Mouse (Mus musculus) limb, embryonic 12.5 days (tissue): ENCODE results near the gene Calml4. TPM values are rescaled to one million over a fixed set of nuclear protein-coding genes. Genes with fewer than 3 reads are reported as not detected.

Source experiments
- ATAC-seq: fragments of 200-750 bp; cut with Nextera tagmentation; 2 replicates; pipeline ENCODE4 v1.8.0; 2017; ENCODE audit warnings: low read depth, moderate TSS enrichment; ENCODE audit not compliant: insufficient number of reproducible peaks, insufficient read depth, low FRiP score, low TSS enrichment
- H3K27ac ChIP-seq: fragments of 300-500 bp; sonication (generic); 2 replicates; pipeline ENCODE4 v1.5.1; 2016; ENCODE audit warnings: mild to moderate bottlenecking, moderate library complexity
- H3K27me3 ChIP-seq: fragments of 300-500 bp; sonication (generic); 2 replicates; pipeline ENCODE4 v1.6.1; 2016; ENCODE audit warnings: mild to moderate bottlenecking, moderate library complexity
- H3K36me3 ChIP-seq: fragments of 300-500 bp; sonication (generic); 2 replicates; pipeline ENCODE4 v1.6.1; 2016; ENCODE audit warnings: mild to moderate bottlenecking, moderate library complexity
- H3K4me1 ChIP-seq: fragments of 300-500 bp; sonication (generic); replicated peaks from 2 replicates; pipeline ENCODE4 v1.6.1; 2016
- H3K4me2 ChIP-seq: fragments of 300-500 bp; sonication (generic); 2 replicates; pipeline ENCODE4 v1.6.1; 2016; ENCODE audit warnings: mild to moderate bottlenecking, moderate library complexity
- H3K4me3 ChIP-seq: fragments of 300-500 bp; sonication (generic); replicated peaks from 2 replicates; pipeline ENCODE4 v1.5.1; 2016; ENCODE audit warnings: mild to moderate bottlenecking
- H3K9ac ChIP-seq: fragments of 300-500 bp; sonication (generic); replicated peaks from 2 replicates; pipeline ENCODE4 v1.6.1; 2016; ENCODE audit warnings: mild to moderate bottlenecking, moderate library complexity
- H3K9me3 ChIP-seq: fragments of 300-500 bp; sonication (generic); 2 replicates; pipeline ENCODE4 v1.6.1; 2016; ENCODE audit warnings: mild to moderate bottlenecking, moderate library complexity
- WGBS: fragments of 180-500 bp; shearing (Covaris S2); methylation state at CpG from one replicate; pipeline ENCODE4 v1.1.7; 2016; 5-methylcytosine and 5-hydroxymethylcytosine counted together
- polyA plus RNA-seq: library from polyadenylated mRNA; unstranded; fragments of >200 nt; fragmentation: Nextera tagmentation; extraction: Ambion mirVana; gene quantifications from 2 replicates; pipeline ENCODE4 v1.2.1, GENCODE M21; 2016

Gene Calml4
- 3.8 and 4.1 TPM in 2 replicates for polyA plus RNA-seq

DNA sequence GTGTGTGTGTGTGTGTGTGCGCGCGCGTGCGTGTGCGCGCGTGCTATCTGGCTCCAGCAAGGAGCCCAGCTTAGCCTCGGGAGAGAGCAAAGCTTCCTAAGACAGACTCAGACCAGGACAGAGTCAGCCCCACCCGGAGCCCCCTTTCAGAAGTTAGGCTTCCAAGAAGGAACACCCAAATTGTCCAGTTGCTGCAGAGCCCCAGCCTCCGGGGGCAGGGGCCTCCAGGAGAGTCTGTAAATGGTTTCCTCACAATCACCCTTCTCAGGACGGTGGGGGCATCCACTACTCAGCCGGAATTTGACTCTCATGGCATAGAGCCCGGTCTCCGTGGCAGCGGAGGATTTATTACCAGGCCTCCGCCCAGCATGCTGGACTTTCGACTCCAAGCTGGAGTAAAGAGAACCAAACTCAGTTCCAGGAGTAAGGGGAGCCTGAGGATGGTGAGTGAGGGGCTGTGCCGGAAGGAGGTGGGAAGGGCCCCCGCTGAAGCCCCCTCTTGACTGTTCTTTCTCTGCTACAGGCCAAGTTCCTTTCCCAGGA is at the start of gene Calml4:
TSS of gene Calml4 (plus strand) at position 362 of the 543 bp plus-strand sequence.
- H3K4me1 ChIP-seq = peaks cover 55% of the 10 kb centered on the region
- ATAC-seq = 0 out of 2 replicates have a peak, but pooled peaks have one; percentile 67
- WGBS = 10% methylated on average over 18 of the region's 20 CpGs
- peak within 1 kb of the TSS; percentile 87 for H3K27ac ChIP-seq
- 0 out of 2 replicates have a peak within 1 kb of the TSS, but pooled peaks have one; percentile 18 for H3K9ac ChIP-seq
- H3K4me3 ChIP-seq = peak within 1 kb of the TSS; percentile 15; the same call in 1 of the 2 replicates
- no peaks in the 10 kb centered on the region for H3K27me3 ChIP-seq
- no peaks in the 10 kb centered on the region for H3K9me3 ChIP-seq
- H3K4me2 ChIP-seq = peak within 1 kb of the TSS; percentile 50
- no peaks in the 10 kb centered on the region for H3K36me3 ChIP-seq

DNA sequence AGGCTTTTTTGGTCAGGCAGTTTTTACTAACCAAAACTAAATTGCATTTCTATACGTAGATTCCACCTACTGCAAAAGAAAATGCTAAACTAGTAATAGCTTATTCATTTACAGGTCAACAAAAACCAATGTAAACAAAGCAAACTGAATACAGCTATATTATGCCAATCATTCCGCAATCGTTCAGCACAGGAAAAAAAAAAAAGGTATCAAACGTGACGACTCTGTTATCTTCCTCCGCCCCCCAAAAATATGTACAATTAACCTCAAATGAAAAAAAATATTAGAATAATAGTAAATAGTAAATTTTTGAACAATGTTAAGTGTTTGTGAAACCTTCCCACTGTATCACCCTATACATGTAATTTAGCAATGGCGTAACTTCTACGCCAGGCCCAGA is 47.8 kb upstream of the Calml4 start:
- Histone ChIP-seq H3K27me3 (no peaks in the 10 kb centered on the region), H3K4me2 (peak overlapping the region; percentile 98), H3K9ac (peak overlapping the region; percentile 91), H3K4me1 (peaks cover 23% of the 10 kb centered on the region), H3K36me3 (no peaks in the 10 kb centered on the region), H3K27ac (no peak overlapping the region), H3K4me3 (peak overlapping the region; percentile 100), H3K9me3 (no peaks in the 10 kb centered on the region)
- no peak for ATAC-seq
- WGBS = 15% methylated on average over 8 of the region's 8 CpGs

DNA sequence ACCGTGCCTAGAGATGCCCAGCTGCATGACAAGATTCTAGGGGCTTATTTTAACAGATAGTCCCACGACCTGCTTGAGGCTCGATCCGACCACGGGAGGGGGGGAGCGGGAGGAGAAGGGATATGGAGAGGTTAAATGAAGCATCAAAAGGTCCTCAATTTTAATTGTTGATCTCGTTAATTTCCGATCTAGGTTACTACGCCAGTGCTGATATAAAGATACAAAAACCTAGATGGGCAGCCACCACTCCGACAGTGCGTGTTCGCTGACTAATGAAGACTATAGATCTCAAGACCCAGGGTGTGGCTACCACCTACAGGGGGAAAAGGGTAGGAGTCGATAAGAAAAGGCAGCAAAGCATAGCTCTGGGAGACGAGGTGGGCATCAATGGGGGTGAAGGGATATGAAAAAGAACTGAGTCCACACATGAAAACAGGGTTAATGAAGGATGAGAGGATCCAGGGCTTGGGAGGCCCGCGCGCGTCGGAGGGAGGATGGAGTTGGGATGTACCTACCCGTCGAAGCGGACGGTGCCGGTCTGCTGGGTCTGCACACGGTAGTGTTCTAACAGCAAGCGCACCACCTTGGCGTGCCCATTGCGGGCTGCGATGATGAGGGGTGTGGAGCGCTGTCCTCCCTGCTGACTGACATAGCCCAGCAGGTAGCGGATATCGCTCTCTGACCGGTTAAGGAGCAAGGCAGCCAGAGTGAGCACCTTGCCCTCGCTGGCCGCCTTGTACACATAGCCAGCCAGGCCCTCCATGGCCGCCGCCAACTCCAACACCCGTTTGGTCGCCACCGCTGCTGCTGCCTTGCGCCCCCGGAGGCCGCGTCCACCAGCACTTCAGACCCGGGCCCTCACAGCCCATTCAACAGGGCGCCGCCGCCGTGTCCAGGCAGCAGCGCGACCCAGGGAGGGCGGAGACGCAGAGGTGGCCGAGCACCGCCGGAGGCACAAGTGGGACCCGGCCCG is 47.1 kb upstream of the Calml4 start:
- Histone ChIP-seq H3K27ac (peak overlapping the region; percentile 97), H3K4me3 (peak overlapping the region; percentile 100), H3K27me3 (no peaks in the 10 kb centered on the region), H3K9ac (peak overlapping the region; percentile 91), H3K4me1 (peaks cover 23% of the 10 kb centered on the region), H3K4me2 (peak overlapping the region; percentile 98), H3K36me3 (no peaks in the 10 kb centered on the region), H3K9me3 (no peaks in the 10 kb centered on the region)
- ATAC-seq = peak; percentile 71
- under 1% methylated on average over 57 of the region's 58 CpGs for WGBS

DNA sequence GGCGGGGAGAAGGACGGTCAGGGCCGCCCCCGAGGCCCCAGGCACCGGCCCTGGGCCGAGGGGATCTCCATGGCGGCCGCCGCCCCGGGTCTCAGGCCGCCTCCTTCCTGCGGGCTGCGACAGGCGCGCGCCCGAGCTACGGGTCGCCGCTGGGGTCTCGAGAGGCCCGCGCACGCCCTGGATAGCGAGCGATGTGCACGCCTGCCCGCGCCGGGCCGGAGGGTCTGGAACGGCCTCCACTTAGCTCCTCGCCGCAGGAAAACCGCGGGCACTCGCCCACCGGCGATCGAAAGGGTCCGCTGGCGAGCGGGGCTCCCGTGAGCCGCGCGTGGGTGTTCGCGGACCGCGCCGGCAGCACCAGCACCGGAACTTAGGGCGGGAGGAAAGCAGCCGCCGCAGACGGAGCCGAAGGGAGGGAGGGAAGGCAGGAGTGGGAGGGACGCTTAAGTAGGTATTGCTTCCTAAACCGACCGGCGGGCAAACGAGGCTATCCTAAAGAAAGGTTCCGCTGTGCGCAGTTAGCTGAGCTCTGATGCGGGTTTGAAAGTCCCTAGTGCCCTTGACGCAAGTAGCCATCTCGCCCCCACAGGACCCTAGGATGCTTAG is 46.3 kb upstream of the Calml4 start, which contains the start of gene Fem1b:
TSS of gene Fem1b (minus strand) at position 419 of the 606 bp plus-strand sequence.
- H3K27ac ChIP-seq = peak within 1 kb of the TSS; percentile 97
- no peaks in the 10 kb centered on the region for H3K36me3 ChIP-seq
- peak within 1 kb of the TSS; percentile 100 for H3K4me3 ChIP-seq
- H3K4me2 ChIP-seq = peak within 1 kb of the TSS; percentile 98
- peak; percentile 91 for ATAC-seq
- no peaks in the 10 kb centered on the region for H3K9me3 ChIP-seq
- peak within 1 kb of the TSS; percentile 91 for H3K9ac ChIP-seq
- H3K4me1 ChIP-seq = peaks cover 23% of the 10 kb centered on the region
- WGBS = under 1% methylated on average over 68 of the region's 68 CpGs
- H3K27me3 ChIP-seq = no peaks in the 10 kb centered on the region

DNA sequence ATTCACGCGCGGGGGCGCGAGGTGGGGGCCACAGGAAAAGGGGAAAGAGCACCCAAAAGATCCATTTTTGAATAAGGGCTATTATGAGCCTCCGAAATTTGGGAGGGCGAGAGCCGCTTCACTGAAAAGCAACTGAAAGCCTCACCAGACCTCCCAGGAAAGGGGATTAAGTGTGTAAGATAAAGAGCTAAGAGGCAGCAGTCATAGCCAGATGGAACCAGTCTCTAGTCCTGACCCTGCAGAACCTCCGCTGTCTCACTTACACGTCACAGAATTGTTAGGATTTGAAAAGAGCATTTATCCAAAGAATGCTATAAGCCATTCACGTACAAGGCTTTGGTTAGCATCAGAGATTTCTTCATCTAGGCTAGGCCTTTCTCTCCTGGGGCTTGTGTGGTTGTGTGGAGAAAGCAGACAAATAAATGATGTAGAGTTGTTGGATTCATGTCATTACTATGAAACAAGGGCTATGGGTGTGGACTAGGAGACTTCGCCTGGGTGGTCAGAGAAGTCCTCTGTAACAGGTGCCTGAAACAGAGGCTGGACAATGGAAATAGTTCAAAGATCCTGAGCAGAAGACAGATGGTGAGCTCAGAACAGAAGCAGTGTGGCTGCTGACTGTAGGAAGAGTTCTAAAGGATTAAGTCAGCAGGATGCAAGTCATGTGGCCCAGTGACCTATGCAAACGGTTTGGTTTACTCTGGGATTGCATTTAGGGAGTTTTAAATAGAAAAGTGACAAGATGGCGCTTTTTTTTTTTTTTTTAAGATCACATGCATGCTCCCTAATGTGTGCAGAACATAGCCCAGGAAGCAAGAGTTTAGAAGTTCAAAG is 45.4 kb upstream of the Calml4 start:
- Histone ChIP-seq H3K9ac (peak overlapping the region; percentile 91), H3K27me3 (no peaks in the 10 kb centered on the region), H3K27ac (peak overlapping the region; percentile 97), H3K9me3 (no peaks in the 10 kb centered on the region), H3K4me2 (peak overlapping the region; percentile 98), H3K4me3 (peak overlapping the region; percentile 100), H3K36me3 (no peaks in the 10 kb centered on the region), H3K4me1 (peaks cover 23% of the 10 kb centered on the region)
- 20% methylated on average over 14 of the region's 14 CpGs for WGBS
- ATAC-seq = no peak

DNA sequence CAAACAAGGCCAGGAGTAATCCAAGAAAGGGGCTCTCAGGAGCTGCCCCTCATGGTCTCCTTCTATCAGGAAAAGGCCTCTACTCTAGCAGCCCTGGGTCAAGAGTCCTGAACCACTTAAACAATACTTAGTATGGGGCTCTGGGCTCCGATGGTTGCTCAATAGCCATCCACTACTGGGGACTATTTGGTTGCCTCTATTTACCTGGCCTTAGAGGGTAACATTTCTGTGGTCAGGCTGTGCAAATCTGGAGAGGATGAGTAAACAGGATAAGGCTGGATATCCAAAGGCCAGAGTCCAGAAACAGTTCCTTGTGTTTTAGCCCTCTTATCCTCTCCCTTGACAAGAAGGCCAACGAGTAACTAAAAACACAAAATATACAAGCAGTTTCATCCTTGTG is 43.1 kb upstream of the Calml4 start:
- H3K27me3 ChIP-seq = no peaks in the 10 kb centered on the region
- no peaks in the 10 kb centered on the region for H3K9me3 ChIP-seq
- WGBS = 90% methylated on average over 2 of the region's 2 CpGs
- no peak overlapping the region for H3K4me2 ChIP-seq
- H3K4me3 ChIP-seq = no peak overlapping the region
- no peak overlapping the region for H3K27ac ChIP-seq
- no peak overlapping the region for H3K9ac ChIP-seq
- H3K36me3 ChIP-seq = no peaks in the 10 kb centered on the region
- peaks cover 13% of the 10 kb centered on the region for H3K4me1 ChIP-seq
- no peak for ATAC-seq

DNA sequence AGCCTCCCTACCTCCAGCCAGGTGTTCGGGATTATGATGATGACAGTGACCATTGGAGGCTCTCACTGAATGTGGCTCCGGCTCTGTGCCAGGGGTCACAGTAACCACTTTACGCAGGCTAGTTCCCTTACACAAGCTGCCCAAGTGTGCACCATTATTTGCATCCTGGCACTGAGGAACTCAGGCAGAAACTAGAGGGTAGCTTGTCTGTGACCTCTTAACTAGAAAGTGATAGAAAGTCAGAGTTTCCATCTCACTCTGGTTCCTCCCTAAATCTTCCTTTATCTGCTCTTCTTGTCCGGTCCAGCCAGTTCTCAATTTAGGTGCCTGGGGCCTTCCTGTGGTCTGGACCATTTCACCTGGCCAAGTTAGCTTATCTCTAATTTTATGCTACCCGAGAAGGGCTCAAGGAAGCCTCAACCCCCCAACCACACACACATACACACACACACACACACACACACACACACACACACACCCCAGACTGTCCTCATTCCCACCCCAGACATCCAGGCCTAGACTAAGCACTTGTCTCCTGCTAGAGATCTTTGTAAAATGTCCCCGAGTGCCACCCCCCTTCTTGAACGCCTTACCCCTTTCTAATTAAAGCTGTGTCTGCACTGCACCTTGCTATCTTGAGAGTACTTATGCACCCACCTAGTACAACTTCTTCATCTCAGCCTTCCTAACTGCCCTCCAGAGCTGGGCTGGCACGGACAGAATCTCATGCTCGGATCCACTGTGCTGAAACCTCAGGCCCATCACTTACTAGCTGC is 41.4 kb upstream of the Calml4 start:
- Histone ChIP-seq H3K36me3 (no peaks in the 10 kb centered on the region), H3K4me2 (no peak overlapping the region), H3K4me1 (peaks cover 6% of the 10 kb centered on the region; the same call in 1 of the 2 replicates), H3K27ac (no peak overlapping the region), H3K27me3 (no peaks in the 10 kb centered on the region), H3K9ac (no peak overlapping the region), H3K4me3 (no peak overlapping the region), H3K9me3 (no peaks in the 10 kb centered on the region)
- ATAC-seq = no peak
- 80% methylated on average over 9 of the region's 9 CpGs for WGBS

DNA sequence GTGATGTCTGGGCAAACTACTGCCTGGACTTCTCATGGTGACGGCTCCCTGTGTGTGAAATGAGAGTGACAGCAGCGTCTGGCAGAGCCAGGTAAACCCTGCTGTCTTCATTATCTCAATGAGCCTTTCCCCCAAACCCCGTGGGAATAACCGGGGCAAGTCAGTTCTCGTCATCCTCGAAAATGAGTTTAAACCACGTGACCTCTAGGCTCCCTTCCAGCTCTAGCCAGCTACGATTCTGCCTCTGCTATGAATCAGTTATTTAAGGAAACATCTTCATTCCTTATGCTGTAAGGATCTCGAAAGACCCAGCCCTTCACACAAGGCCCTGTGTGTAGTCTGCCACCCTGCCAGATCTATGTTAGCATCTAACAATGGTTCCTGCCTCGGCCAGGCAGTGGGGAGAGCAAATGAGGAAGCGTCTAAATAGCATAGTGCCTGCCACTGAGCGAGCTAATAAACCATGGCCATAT is 40.7 kb upstream of the Calml4 start:
- Histone ChIP-seq H3K9me3 (0 out of 2 replicates have a peak, but pooled peaks cover 3% of the 10 kb centered on the region), H3K4me1 (peaks cover 4% of the 10 kb centered on the region; the same call in 1 of the 2 replicates), H3K36me3 (no peaks in the 10 kb centered on the region), H3K4me3 (no peak overlapping the region), H3K9ac (no peak overlapping the region), H3K27ac (no peak overlapping the region), H3K27me3 (no peaks in the 10 kb centered on the region), H3K4me2 (no peak overlapping the region)
- WGBS = 70% methylated on average over 12 of the region's 12 CpGs
- no peak for ATAC-seq

DNA sequence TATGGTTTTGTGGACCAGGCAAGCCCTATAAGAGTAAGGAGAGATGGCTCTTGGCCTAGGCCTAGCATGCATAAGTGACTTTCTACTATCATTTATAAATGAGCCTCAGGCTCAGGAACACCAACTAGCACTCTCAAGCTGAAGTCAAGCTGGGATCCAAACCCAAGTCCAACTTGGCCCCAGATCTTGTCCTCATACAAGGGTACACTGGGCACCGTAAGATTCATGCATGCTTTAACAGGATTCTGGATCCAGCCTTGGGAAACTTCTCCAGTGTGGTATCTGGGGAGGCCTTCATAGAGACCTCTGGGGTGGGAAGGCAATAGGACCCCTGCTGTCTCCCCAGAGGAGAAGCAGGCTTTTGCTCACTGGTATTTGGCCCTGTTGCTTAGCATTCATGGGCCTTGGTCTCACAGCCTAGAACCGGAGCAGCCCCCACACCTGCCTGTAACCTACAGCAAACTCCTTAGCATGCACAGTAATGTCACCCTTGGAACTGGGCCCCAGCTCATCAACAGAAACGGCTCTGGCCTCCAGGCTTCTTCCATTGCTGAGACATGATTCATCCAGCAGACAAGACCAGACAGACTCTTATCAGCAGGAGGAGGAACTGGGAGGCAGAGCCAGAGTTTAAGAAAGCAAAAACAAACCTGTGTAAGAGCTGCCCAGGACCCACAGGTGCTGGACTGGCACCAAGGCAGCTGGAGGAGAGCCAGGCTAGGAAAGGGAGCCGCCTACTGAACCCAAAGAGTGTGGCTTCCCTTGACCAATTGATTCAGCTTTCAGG is 39.9 kb upstream of the Calml4 start:
- no peak overlapping the region for H3K4me3 ChIP-seq
- 0 out of 2 replicates have a peak, but pooled peaks cover 3% of the 10 kb centered on the region for H3K9me3 ChIP-seq
- H3K4me1 ChIP-seq = no peaks in the 10 kb centered on the region
- H3K27ac ChIP-seq = no peak overlapping the region
- no peak for ATAC-seq
- 71% methylated on average over 4 of the region's 4 CpGs for WGBS
- no peaks in the 10 kb centered on the region for H3K27me3 ChIP-seq
- no peak overlapping the region for H3K9ac ChIP-seq
- no peaks in the 10 kb centered on the region for H3K36me3 ChIP-seq
- H3K4me2 ChIP-seq = no peak overlapping the region
